Mouse (Mus musculus): Measurements from ENCODE around the gene Man2b1.

GRCm38 (mm10) chr8:85037681-85038531, 45.2 kb upstream of the Man2b1 start:
- TF ChIP-seq POLR2A (IDR thresholded peaks at IDR 0.05; ENCODE audit: borderline replicate concordance, control insufficient read depth, low read depth, low read length) = no peak; the same call in 1 of the 2 replicates
- TF ChIP-seq CTCF (IDR thresholded peaks at IDR 0.05; ENCODE audit: control insufficient read depth, insufficient read depth, low read length) = no peak
